In the genomic region with DNA sequence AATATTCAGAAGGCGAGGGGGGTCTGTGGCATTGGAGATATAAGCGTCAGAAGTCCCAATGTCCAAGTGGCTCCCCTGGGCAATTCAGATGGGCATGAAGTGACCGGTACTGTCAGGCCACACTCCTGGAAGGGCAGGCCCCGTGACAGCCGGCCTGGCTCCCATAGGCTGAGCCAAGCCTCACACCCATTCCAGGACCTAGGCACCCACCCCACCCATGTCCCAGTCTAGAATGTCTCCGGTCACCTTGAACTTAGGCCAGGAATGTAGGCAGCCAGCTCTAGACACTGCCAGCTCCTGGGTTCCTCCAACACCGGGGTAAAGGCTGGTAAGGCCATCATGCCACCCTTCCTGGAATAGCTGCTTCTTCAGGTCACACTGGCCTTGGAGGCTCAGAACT, we compare ENCODE assay signal across 15 mouse cellular contexts. TPM values are rescaled to one million over a fixed set of nuclear protein-coding genes. Genes with fewer than 3 reads are reported as not detected.
DNase-seq lines count a peak whose midpoint lies in the region; ATAC-seq and TF ChIP-seq lines count a peak whose summit lies in the region.
"Had no signal": no experiment of that assay in that cellular context is flagged by ENCODE, and none has a peak within 500 bp of the region (broad histone marks: within the 10 kb centered on the region; RNA-seq: fewer than 3 reads in every experiment).

No protein-coding gene starts in this region.

- no peaks in the 10 kb centered on the region for H3K36me3 ChIP-seq in intestine, postnatal 0 days (ENCODE audit: control insufficient read depth, insufficient read depth)
- H3K36me3 ChIP-seq: midbrain, embryonic 13.5 days had no signal

- peak; percentile 51 for DNase-seq in adrenal gland, adult 2 months
- no peak for DNase-seq in adrenal gland, adult 18-20 months (ENCODE audit: low spot score in 2 of 2)
- peak; percentile 42 for DNase-seq in ZHBTc4 (ENCODE audit: low read depth, low spot score)
- DNase-seq in cerebellum, adult 2 months = peak; percentile 37 to 41
- peak; percentile 88 for DNase-seq in gastrocnemius, postnatal 25 days
- no peak for DNase-seq in left cerebral cortex, adult 9 months (ENCODE audit: low spot score in 2 of 2)
- DNase-seq: thymus, postnatal 25 days had no signal

- H3K9me3 ChIP-seq in intestine, postnatal 0 days (ENCODE audit: control insufficient read depth) = no peaks in the 10 kb centered on the region

- peaks cover 10% of the 10 kb centered on the region for H3K4me1 ChIP-seq in cerebellum, adult 2 months (ENCODE audit: control insufficient read depth, insufficient read depth, low read length)
- H3K4me1 ChIP-seq in intestine, postnatal 0 days (replicated peaks; ENCODE audit: control insufficient read depth, insufficient read depth, low read length) = no peaks in the 10 kb centered on the region

- no peaks in the 10 kb centered on the region for H3K27me3 ChIP-seq in cerebellum, adult 2 months (ENCODE audit: control insufficient read depth, insufficient read depth, low read length)
- no peaks in the 10 kb centered on the region for H3K27me3 ChIP-seq in intestine, postnatal 0 days (replicated peaks; ENCODE audit: control insufficient read depth, insufficient read depth, low read length)
- H3K27me3 ChIP-seq: midbrain, embryonic 13.5 days had no signal

- peak overlapping the region; percentile 61; the same call in 1 of the 2 replicates for H3K27ac ChIP-seq in cerebellum, adult 2 months (ENCODE audit: insufficient read depth, low read length)
- H3K27ac ChIP-seq in intestine, postnatal 0 days (ENCODE audit: low read depth, low read length) = no peak overlapping the region
- H3K27ac ChIP-seq: left cerebral cortex, adult 2 months; midbrain, embryonic 13.5 days had no signal

- 48% methylated on average over 7 of the region's 7 CpGs for WGBS in cerebellum, adult 2 months
- 93% methylated on average over 7 of the region's 7 CpGs for WGBS in intestine, postnatal 0 days

- H3K4me3 ChIP-seq in cerebellum, adult 2 months (replicated peaks; ENCODE audit: insufficient read depth, low read depth, low read length) = peak overlapping the region; percentile 35
- no peak overlapping the region for H3K4me3 ChIP-seq in intestine, postnatal 0 days (ENCODE audit: low read depth, low read length)
- H3K4me3 ChIP-seq: left cerebral cortex, adult 2 months; midbrain, embryonic 13.5 days had no signal

- TF ChIP-seq CTCF in cerebellum, adult 2 months (IDR thresholded peaks at IDR 0.05; ENCODE audit: borderline replicate concordance, insufficient read depth, low read depth, low read length) = no peak
- no peak for TF ChIP-seq CTCF in intestine, postnatal 0 days (IDR thresholded peaks at IDR 0.05; ENCODE audit: low read depth)

- TF ChIP-seq POLR2A in cerebellum, adult 2 months (IDR thresholded peaks at IDR 0.05; ENCODE audit: borderline replicate concordance, insufficient read depth, low read length) = no peak

- ATAC-seq in megakaryocyte-erythroid progenitor cell, adult 5-6 weeks (replicated peaks; ENCODE audit: low FRiP score, low TSS enrichment, poor library complexity, severe bottlenecking) = no peak
- no peak for ATAC-seq in intestine, postnatal 0 days
- ATAC-seq: midbrain, embryonic 13.5 days had no signal

- no peak overlapping the region for H3K9ac ChIP-seq in intestine, postnatal 0 days (ENCODE audit: low read depth, low read length)
- H3K9ac ChIP-seq: midbrain, embryonic 13.5 days had no signal

- no peak overlapping the region for H3K4me2 ChIP-seq in intestine, postnatal 0 days (replicated peaks; ENCODE audit: low read depth)
- H3K4me2 ChIP-seq: midbrain, embryonic 13.5 days had no signal

RNA-seq across cellular contexts. Expression of a gene that starts 9.0 kb away (rescaled TPM):
- total RNA-seq in adrenal gland, adult 2 months (2021) = under 1 TPM in 1 of 2 experiments, not detected in 1; 0.12 TPM
- polyA plus RNA-seq in adrenal gland, adult 2 months (2012; rRNA removed) = 0.06 and 0.19 TPM in 2 replicates
- under 1 TPM; 0.17 to 0.48 TPM for total RNA-seq in adrenal gland, adult 18-20 months (2021)
- polyA plus RNA-seq in cerebellum, adult 2 months (2012; rRNA removed) = not detected in 2 replicates
- total RNA-seq in gastrocnemius, postnatal 25 days (2021) = not detected
- not detected in 2 replicates for total RNA-seq in megakaryocyte-erythroid progenitor cell, adult 5-6 weeks (2014; fragmentation: Nextera tagmentation)
- total RNA-seq in megakaryocyte-erythroid progenitor cell, adult 5-6 weeks (2017) = not detected in 2 replicates
- not detected in 2 replicates for polyA plus RNA-seq in intestine, postnatal 0 days (2015; fragmentation: Nextera tagmentation; extraction: Ambion mirVana)
- total RNA-seq: hindbrain, postnatal 0 days; left cerebral cortex, adult 2 months had no signal
- polyA plus RNA-seq: cortical plate, adult 2 months; hindbrain, postnatal 0 days; lung, postnatal 0 days; midbrain, embryonic 13.5 days; neural tube, embryonic 14.5 days had no signal

RNA-seq across cellular contexts. Expression of a gene that starts 26.4 kb away (rescaled TPM):
- 1 to 10 TPM; 4.6 to 5.2 TPM for total RNA-seq in adrenal gland, adult 2 months (2021)
- polyA plus RNA-seq in adrenal gland, adult 2 months (2012; rRNA removed) = 4.5 and 6.6 TPM in 2 replicates
- total RNA-seq in adrenal gland, adult 18-20 months (2021) = 1 to 10 TPM; 4.4 to 4.9 TPM
- polyA plus RNA-seq in cerebellum, adult 2 months (2012; rRNA removed) = 334 and 363 TPM in 2 replicates
- not detected for total RNA-seq in gastrocnemius, postnatal 25 days (2021)
- not detected in 2 replicates for total RNA-seq in megakaryocyte-erythroid progenitor cell, adult 5-6 weeks (2014; fragmentation: Nextera tagmentation)
- not detected in 2 replicates for total RNA-seq in megakaryocyte-erythroid progenitor cell, adult 5-6 weeks (2017)
- polyA plus RNA-seq in intestine, postnatal 0 days (2015; fragmentation: Nextera tagmentation; extraction: Ambion mirVana) = 3.8 and 4.5 TPM in 2 replicates

RNA-seq across cellular contexts. Expression of a gene that starts 35.7 kb away (rescaled TPM):
- total RNA-seq in adrenal gland, adult 2 months (2021) = 10 to 100 TPM; 46.4 to 65.3 TPM
- polyA plus RNA-seq in adrenal gland, adult 2 months (2012; rRNA removed) = 178 and 239 TPM in 2 replicates
- 100 to 1,000 TPM in 1 of 2 experiments, 10 to 100 TPM in 1; 55.8 to 288 TPM for total RNA-seq in adrenal gland, adult 18-20 months (2021)
- 39.9 and 47.9 TPM in 2 replicates for polyA plus RNA-seq in cerebellum, adult 2 months (2012; rRNA removed)
- total RNA-seq in gastrocnemius, postnatal 25 days (2021) = 10 to 100 TPM in 1 of 2 experiments, 1 to 10 TPM in 1; 6.7 to 12.8 TPM
- total RNA-seq in megakaryocyte-erythroid progenitor cell, adult 5-6 weeks (2014; fragmentation: Nextera tagmentation) = not detected in 2 replicates
- not detected in 2 replicates for total RNA-seq in megakaryocyte-erythroid progenitor cell, adult 5-6 weeks (2017)
- polyA plus RNA-seq in intestine, postnatal 0 days (2015; fragmentation: Nextera tagmentation; extraction: Ambion mirVana) = 0.59 and 0.65 TPM in 2 replicates

Comparison
In these comparisons a context has a peak if more than half of its experiments do, and no peak if none do; other contexts are left out.
1. DNase-seq: peak in adrenal gland, adult 2 months (single experiment), ZHBTc4 (single experiment), cerebellum, adult 2 months (2 of 2) and gastrocnemius, postnatal 25 days (single experiment); none in adrenal gland, adult 18-20 months (0 of 2) and left cerebral cortex, adult 9 months (0 of 2).
2. RNA of a gene that starts 26.4 kb away (total RNA-seq): 4.6 to 5.2 TPM in adrenal gland, adult 2 months and 4.4 to 4.9 TPM in adrenal gland, adult 18-20 months; not detected in gastrocnemius, postnatal 25 days and not detected in megakaryocyte-erythroid progenitor cell, adult 5-6 weeks; every median in the first group is over 4 times any median in the second.
3. RNA of a gene that starts 35.7 kb away (total RNA-seq): 55.8 to 288 TPM in adrenal gland, adult 18-20 months, 46.4 to 65.3 TPM in adrenal gland, adult 2 months and 6.7 to 12.8 TPM in gastrocnemius, postnatal 25 days; not detected in megakaryocyte-erythroid progenitor cell, adult 5-6 weeks; every median in the first group is over 4 times any median in the second.